Mouse (Mus musculus): ENCODE measurements around the gene Slc16a10. TPM values are rescaled to one million over a fixed set of nuclear protein-coding genes. Genes with fewer than 3 reads are reported as not detected.

The Slc16a10 gene
- polyA plus RNA-seq, 1 experiment from 2014 or later: 5.0 TPM

- no peak for ATAC-seq (ENCODE audit: low FRiP score, low read depth)
- no peak overlapping the region for H3K27ac ChIP-seq
- WGBS: 92% methylated on average over 8 of the region's 8 CpGs
Measured at GRCm38 (mm10) chr10:40054455-40054854, 87.6 kb downstream of the Slc16a10 start.

GRCm38 (mm10) chr10:40053896-40054295 is 88.2 kb downstream of the Slc16a10 start:
- WGBS: 90% methylated on average over 4 of the region's 4 CpGs
- Histone ChIP-seq H3K36me3 (no peaks in the 10 kb centered on the region), H3K27me3 (replicated peaks) (no peaks in the 10 kb centered on the region), H3K4me3 (no peak overlapping the region), H3K4me1 (no peaks in the 10 kb centered on the region), H3K4me2 (replicated peaks) (no peak overlapping the region), H3K27ac (no peak overlapping the region), H3K9me3 (no peaks in the 10 kb centered on the region), H3K9ac (no peak overlapping the region)
- no peak for ATAC-seq (ENCODE audit: low FRiP score, low read depth)

More at GRCm38 (mm10) chr10:40054455-40054854, 87.6 kb downstream of the Slc16a10 start:
- Histone ChIP-seq H3K4me3 (no peak overlapping the region), H3K4me1 (no peaks in the 10 kb centered on the region), H3K4me2 (replicated peaks) (no peak overlapping the region), H3K9me3 (no peaks in the 10 kb centered on the region), H3K9ac (no peak overlapping the region), H3K27me3 (replicated peaks) (no peaks in the 10 kb centered on the region), H3K36me3 (no peaks in the 10 kb centered on the region)

GRCm38 (mm10) chr10:40053257-40053895 is 88.7 kb downstream of the Slc16a10 start:
- Histone ChIP-seq H3K9ac (no peak overlapping the region), H3K4me2 (replicated peaks) (no peak overlapping the region), H3K36me3 (no peaks in the 10 kb centered on the region), H3K4me3 (no peak overlapping the region), H3K27me3 (replicated peaks) (no peaks in the 10 kb centered on the region), H3K9me3 (no peaks in the 10 kb centered on the region), H3K4me1 (no peaks in the 10 kb centered on the region), H3K27ac (no peak overlapping the region)
- 62% methylated on average over 3 of the region's 3 CpGs for WGBS
- no peak for ATAC-seq (ENCODE audit: low FRiP score, low read depth)

- Histone ChIP-seq H3K9me3 (no peaks in the 10 kb centered on the region), H3K27ac (no peak overlapping the region), H3K36me3 (no peaks in the 10 kb centered on the region), H3K9ac (no peak overlapping the region), H3K27me3 (replicated peaks) (no peaks in the 10 kb centered on the region), H3K4me3 (no peak overlapping the region), H3K4me2 (replicated peaks) (no peak overlapping the region), H3K4me1 (no peaks in the 10 kb centered on the region)
- ATAC-seq (ENCODE audit: low FRiP score, low read depth): no peak
- 88% methylated on average over 3 of the region's 3 CpGs for WGBS
Measured at GRCm38 (mm10) chr10:40051997-40052396, 90.1 kb downstream of the Slc16a10 start.

- H3K4me1 ChIP-seq: no peaks in the 10 kb centered on the region
- no peak for ATAC-seq (ENCODE audit: low FRiP score, low read depth)
- H3K9ac ChIP-seq: no peak overlapping the region
- no peaks in the 10 kb centered on the region for H3K27me3 ChIP-seq (replicated peaks)
- no peaks in the 10 kb centered on the region for H3K9me3 ChIP-seq
- no peak overlapping the region for H3K27ac ChIP-seq
- no peak overlapping the region for H3K4me3 ChIP-seq
- 86% methylated on average over 2 of the region's 2 CpGs for WGBS
- no peak overlapping the region for H3K4me2 ChIP-seq (replicated peaks)
- no peaks in the 10 kb centered on the region for H3K36me3 ChIP-seq
Measured at GRCm38 (mm10) chr10:40050763-40051162, 91.3 kb downstream of the Slc16a10 start.

- no peak overlapping the region for H3K4me2 ChIP-seq (replicated peaks)
- no peaks in the 10 kb centered on the region for H3K4me1 ChIP-seq
- no peak overlapping the region for H3K27ac ChIP-seq
- H3K36me3 ChIP-seq: no peaks in the 10 kb centered on the region
- 14% methylated on average over 4 of the region's 4 CpGs for whole genome bisulfite sequencing
- H3K9ac ChIP-seq: no peak overlapping the region
- no peak overlapping the region for H3K4me3 ChIP-seq
- ATAC-seq (ENCODE audit: low FRiP score, low read depth): no peak
- H3K27me3 ChIP-seq (replicated peaks): no peaks in the 10 kb centered on the region
- no peaks in the 10 kb centered on the region for H3K9me3 ChIP-seq
Measured at GRCm38 (mm10) chr10:40041339-40041738, 100.7 kb downstream of the Slc16a10 start.

- H3K4me2 ChIP-seq (replicated peaks): no peak overlapping the region
- WGBS: 78% methylated on average over 24 of the region's 24 CpGs
- H3K27ac ChIP-seq: no peak overlapping the region
Measured at GRCm38 (mm10) chr10:40036686-40037560, 105.1 kb downstream of the Slc16a10 start.

GRCm38 (mm10) chr10:40034956-40035355 is 107.1 kb downstream of the Slc16a10 start:
- no peak overlapping the region for H3K4me3 ChIP-seq
- H3K4me1 ChIP-seq: no peaks in the 10 kb centered on the region
- H3K4me2 ChIP-seq (replicated peaks): no peak overlapping the region
- H3K9ac ChIP-seq: no peak overlapping the region
- WGBS: 94% methylated on average over 6 of the region's 6 CpGs
- H3K9me3 ChIP-seq: no peaks in the 10 kb centered on the region
- no peaks in the 10 kb centered on the region for H3K27me3 ChIP-seq (replicated peaks)
- H3K36me3 ChIP-seq: no peaks in the 10 kb centered on the region
- H3K27ac ChIP-seq: no peak overlapping the region
- ATAC-seq (ENCODE audit: low FRiP score, low read depth): no peak

More at GRCm38 (mm10) chr10:40036686-40037560, 105.1 kb downstream of the Slc16a10 start:
- H3K27me3 ChIP-seq (replicated peaks): no peaks in the 10 kb centered on the region
- no peak overlapping the region for H3K4me3 ChIP-seq
- H3K36me3 ChIP-seq: no peaks in the 10 kb centered on the region
- H3K4me1 ChIP-seq: no peaks in the 10 kb centered on the region
- no peak overlapping the region for H3K9ac ChIP-seq
- no peaks in the 10 kb centered on the region for H3K9me3 ChIP-seq
- no peak for ATAC-seq (ENCODE audit: low FRiP score, low read depth)

- ATAC-seq (ENCODE audit: low FRiP score, low read depth): no peak
- WGBS: 86% methylated on average over 2 of the region's 2 CpGs
- H3K27me3 ChIP-seq (replicated peaks): no peaks in the 10 kb centered on the region
Measured at GRCm38 (mm10) chr10:40032897-40033296, 109.2 kb downstream of the Slc16a10 start.

GRCm38 (mm10) chr10:40030716-40031115 is 111.3 kb downstream of the Slc16a10 start:
- Histone ChIP-seq H3K27ac (no peak overlapping the region), H3K4me3 (no peak overlapping the region), H3K27me3 (replicated peaks) (no peaks in the 10 kb centered on the region), H3K36me3 (no peaks in the 10 kb centered on the region), H3K4me1 (no peaks in the 10 kb centered on the region), H3K4me2 (replicated peaks) (no peak overlapping the region), H3K9me3 (0 out of 2 replicates have a peak, but pooled peaks cover 7% of the 10 kb centered on the region), H3K9ac (no peak overlapping the region)
- 90% methylated on average over 6 of the region's 6 CpGs for WGBS
- no peak for ATAC-seq (ENCODE audit: low FRiP score, low read depth)

More at GRCm38 (mm10) chr10:40032897-40033296, 109.2 kb downstream of the Slc16a10 start:
- H3K9me3 ChIP-seq: no peaks in the 10 kb centered on the region
- no peak overlapping the region for H3K4me3 ChIP-seq
- no peaks in the 10 kb centered on the region for H3K4me1 ChIP-seq
- no peaks in the 10 kb centered on the region for H3K36me3 ChIP-seq
- H3K4me2 ChIP-seq (replicated peaks): no peak overlapping the region
- no peak overlapping the region for H3K27ac ChIP-seq
- H3K9ac ChIP-seq: no peak overlapping the region

- Histone ChIP-seq H3K4me1 (0 out of 2 replicates have a peak, but pooled peaks cover 3% of the 10 kb centered on the region), H3K4me3 (no peak overlapping the region), H3K9ac (no peak overlapping the region), H3K27ac (no peak overlapping the region), H3K9me3 (0 out of 2 replicates have a peak, but pooled peaks cover 7% of the 10 kb centered on the region), H3K4me2 (replicated peaks) (no peak overlapping the region), H3K27me3 (replicated peaks) (no peaks in the 10 kb centered on the region), H3K36me3 (no peaks in the 10 kb centered on the region)
- ATAC-seq (ENCODE audit: low FRiP score, low read depth): no peak
- WGBS: 88% methylated on average over 2 of the region's 2 CpGs
Measured at GRCm38 (mm10) chr10:40029610-40030009, 112.4 kb downstream of the Slc16a10 start.

- no peaks in the 10 kb centered on the region for H3K36me3 ChIP-seq
- H3K4me1 ChIP-seq: peaks cover 9% of the 10 kb centered on the region; the same call in 1 of the 2 replicates
Measured at GRCm38 (mm10) chr10:40028091-40028490, 114.0 kb downstream of the Slc16a10 start.

More at GRCm38 (mm10) chr10:40028091-40028490, 114.0 kb downstream of the Slc16a10 start:
- no peak overlapping the region for H3K9ac ChIP-seq
- no peak overlapping the region for H3K4me2 ChIP-seq (replicated peaks)
- 87% methylated on average over 8 of the region's 8 CpGs for whole genome bisulfite sequencing
- no peak overlapping the region for H3K27ac ChIP-seq
- H3K9me3 ChIP-seq: 0 out of 2 replicates have a peak, but pooled peaks cover 7% of the 10 kb centered on the region
- no peak for ATAC-seq (ENCODE audit: low FRiP score, low read depth)
- H3K27me3 ChIP-seq (replicated peaks): no peaks in the 10 kb centered on the region
- H3K4me3 ChIP-seq: no peak overlapping the region

Measured in neural tube, embryonic 12.5 days (tissue).